Mouse (Mus musculus): Measurements from ENCODE around the gene Tap1.

DNA sequence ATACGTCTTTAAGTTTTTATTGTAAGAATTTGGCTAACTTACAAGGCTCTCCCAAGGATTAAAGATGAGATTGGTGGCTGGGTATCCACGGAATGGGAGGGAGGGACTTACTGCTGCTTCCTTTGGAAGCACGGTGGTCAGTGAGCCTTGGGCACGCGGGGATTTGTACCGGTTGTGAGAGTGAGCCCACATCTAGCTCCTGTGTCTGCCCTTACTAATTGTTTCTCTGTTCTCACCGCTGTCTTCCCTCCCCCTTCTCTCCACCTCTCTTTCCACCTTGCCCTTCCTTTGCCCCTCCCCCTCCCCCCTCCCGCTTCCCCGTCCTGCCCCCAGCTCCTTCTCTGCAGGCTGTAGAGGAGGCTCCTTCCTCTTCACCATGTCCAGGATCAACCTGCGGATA lies 21.1 kb downstream of the Tap1 start:
- TF ChIP-seq CTCF (IDR thresholded peaks at IDR 0.05; ENCODE audit: borderline replicate concordance, insufficient read depth, low read depth, low read length) (no peak), POLR2A (IDR thresholded peaks at IDR 0.05; ENCODE audit: borderline replicate concordance, insufficient read depth, low read length) (no peak)
